Mouse (Mus musculus) hindbrain, embryonic 11.5 days (tissue): Measurements from ENCODE around the gene Lgals3. TPM values are rescaled to one million over a fixed set of nuclear protein-coding genes. Genes with fewer than 3 reads are reported as not detected.

Source experiments
- ATAC-seq: fragments of 200-750 bp; cut with Nextera tagmentation; 2 replicates; pipeline ENCODE4 v1.8.0; 2017; ENCODE audit warnings: mild to moderate bottlenecking, moderate TSS enrichment, moderate library complexity; ENCODE audit not compliant: low FRiP score
- DNase-seq: peaks from one replicate; pipeline ENCODE4 v3.0.0-alpha.2; 2015; ENCODE audit warnings: low spot score
- H3K27ac ChIP-seq: fragments of 300-500 bp; sonication (generic); 2 replicates; pipeline ENCODE4 v1.5.1; 2014; ENCODE audit warnings: mild to moderate bottlenecking, low read depth, low read length
- H3K27me3 ChIP-seq: fragments of 300-500 bp; sonication (generic); 2 replicates; pipeline ENCODE4 v1.6.1; 2014; ENCODE audit warnings: mild to moderate bottlenecking, low read length, moderate library complexity, mixed read lengths; ENCODE audit not compliant: control insufficient read depth, insufficient read depth
- H3K36me3 ChIP-seq: fragments of 300-500 bp; sonication (generic); 2 replicates; pipeline ENCODE4 v1.6.1; 2014; ENCODE audit warnings: mild to moderate bottlenecking, low read length, moderate library complexity, mixed read lengths; ENCODE audit not compliant: control insufficient read depth, insufficient read depth
- H3K4me1 ChIP-seq: fragments of 300-500 bp; sonication (generic); replicated peaks from 2 replicates; pipeline ENCODE4 v1.6.1; 2014; ENCODE audit warnings: low read length, mixed read lengths; ENCODE audit not compliant: control insufficient read depth, insufficient read depth
- H3K4me2 ChIP-seq: fragments of 300-500 bp; sonication (generic); replicated peaks from 2 replicates; pipeline ENCODE4 v1.6.1; 2014; ENCODE audit warnings: mild to moderate bottlenecking, low read depth, low read length
- H3K4me3 ChIP-seq: fragments of 300-500 bp; sonication (generic); 2 replicates; pipeline ENCODE4 v1.5.1; 2014; ENCODE audit warnings: low read depth, low read length
- H3K9ac ChIP-seq: fragments of 300-500 bp; sonication (generic); 2 replicates; pipeline ENCODE4 v1.6.1; 2014; ENCODE audit warnings: low read depth, low read length
- H3K9me3 ChIP-seq: fragments of 300-500 bp; sonication (generic); 2 replicates; pipeline ENCODE4 v1.6.1; 2016; ENCODE audit warnings: low read length; ENCODE audit not compliant: control insufficient read depth
- WGBS: fragments of 180-500 bp; shearing (Covaris S2); extraction: QIAGEN DNeasy Blood & Tissue Kit; methylation state at CpG from one replicate; pipeline ENCODE4 v1.1.7; 2014; 5-methylcytosine and 5-hydroxymethylcytosine counted together
- polyA plus RNA-seq: library from polyadenylated mRNA; unstranded; fragments of >200 nt; fragmentation: Nextera tagmentation; extraction: Ambion mirVana; gene quantifications from 2 replicates; pipeline ENCODE4 v1.2.1, GENCODE M21; 2014

Lgals3 gene
- polyA plus RNA-seq, 1 experiment from 2014 or later, result 1.1 TPM

DNA sequence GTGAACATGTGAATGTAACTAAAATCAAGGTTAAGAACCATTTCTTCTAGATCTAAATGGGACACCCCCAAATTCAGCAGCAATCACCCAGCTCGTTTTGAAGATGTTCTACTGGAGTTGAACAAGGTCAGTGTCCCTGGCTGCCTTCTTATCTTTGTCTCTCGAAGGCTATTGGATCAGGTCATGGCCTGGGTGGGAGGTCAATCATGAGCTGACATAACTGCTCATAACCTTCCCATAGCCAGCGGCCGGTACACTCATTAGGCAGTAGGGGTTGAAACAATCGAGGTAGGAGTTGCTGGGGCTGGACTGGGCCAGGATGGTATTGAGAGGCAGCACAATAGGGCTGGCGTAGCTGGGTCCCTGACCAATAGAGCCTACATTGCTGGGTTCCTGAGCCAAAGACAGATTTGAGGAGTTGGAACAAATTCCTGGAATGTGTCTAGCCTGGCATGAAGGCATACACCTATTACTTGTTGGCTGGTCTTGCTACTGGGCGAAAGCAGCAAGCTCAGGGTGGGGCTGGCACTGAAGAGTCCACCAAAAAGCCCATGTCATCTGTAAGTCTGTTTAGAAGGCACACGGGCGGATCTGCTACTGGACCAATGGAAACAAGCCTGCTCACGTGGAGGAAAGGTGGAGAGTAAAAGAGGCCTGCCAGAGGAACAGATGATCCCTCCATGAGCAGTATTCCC, 27.2 kb upstream of the Lgals3 start:
- DNase-seq (no peak), ATAC-seq (no peak)
- H3K9me3 ChIP-seq, result no peaks in the 10 kb centered on the region
- 86% methylated on average over 10 of the region's 10 CpGs for WGBS
- no peak overlapping the region for H3K27ac ChIP-seq
- H3K36me3 ChIP-seq, result no peaks in the 10 kb centered on the region
- no peak overlapping the region for H3K9ac ChIP-seq
- H3K4me2 ChIP-seq, result no peak overlapping the region
- no peaks in the 10 kb centered on the region for H3K4me1 ChIP-seq
- no peaks in the 10 kb centered on the region for H3K27me3 ChIP-seq
- H3K4me3 ChIP-seq, result no peak overlapping the region

DNA sequence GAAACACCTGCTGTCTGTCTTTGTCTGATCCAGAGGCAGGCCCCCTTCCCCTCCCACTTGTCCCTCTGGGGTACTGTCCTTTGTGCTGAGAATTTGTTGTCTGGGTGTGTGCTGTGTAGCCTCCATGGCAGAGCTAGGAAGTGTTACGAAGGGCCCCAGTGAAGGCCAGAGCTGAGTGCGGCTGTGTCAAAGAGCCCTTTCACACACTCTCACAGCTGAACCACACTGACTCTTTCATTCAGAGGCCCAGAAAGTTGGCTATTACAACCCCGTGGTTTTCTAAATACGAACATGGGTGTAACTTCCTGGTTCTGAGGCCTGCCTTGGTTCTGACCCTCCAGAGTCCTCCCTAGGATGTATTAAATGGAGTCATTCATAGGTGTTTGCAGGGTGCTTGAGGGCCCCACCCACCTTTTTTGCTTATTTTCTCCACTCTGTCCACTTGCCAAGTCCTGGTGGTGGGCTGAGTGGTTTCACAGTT, 25.7 kb upstream of the Lgals3 start:
- no peak for DNase-seq
- no peaks in the 10 kb centered on the region for H3K27me3 ChIP-seq
- H3K4me3 ChIP-seq, result no peak overlapping the region
- H3K27ac ChIP-seq, result no peak overlapping the region
- ATAC-seq, result no peak; the same call in 1 of the 2 replicates
- H3K9ac ChIP-seq, result 0 out of 2 replicates have a peak overlapping the region, but pooled peaks have one; percentile 5
- 68% methylated on average over 4 of the region's 4 CpGs for whole genome bisulfite sequencing
- no peaks in the 10 kb centered on the region for H3K9me3 ChIP-seq
- no peaks in the 10 kb centered on the region for H3K36me3 ChIP-seq
- no peaks in the 10 kb centered on the region for H3K4me1 ChIP-seq
- no peak overlapping the region for H3K4me2 ChIP-seq

DNA sequence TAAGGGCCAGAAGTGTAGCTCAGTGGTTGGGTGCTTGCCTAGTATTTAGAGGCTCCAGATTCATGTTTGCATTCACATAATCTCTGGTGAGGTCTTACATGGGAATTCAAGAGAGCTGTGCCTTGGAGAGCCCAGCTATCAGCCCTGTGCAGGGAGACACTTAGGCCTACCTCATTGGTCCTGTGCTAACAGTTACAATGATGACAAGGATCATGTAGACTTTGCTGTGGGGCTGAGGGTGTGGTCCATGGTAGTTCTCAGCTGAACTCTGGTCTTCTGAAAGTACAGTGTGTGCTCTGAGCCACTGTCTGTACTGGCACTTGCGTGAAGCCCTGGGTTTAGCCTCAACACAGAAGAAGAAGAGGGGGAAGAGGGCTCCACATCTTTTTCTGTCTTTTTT, 20.8 kb upstream of the Lgals3 start:
- DNase-seq, result no peak
- 94% methylated on average over 1 of the region's 1 CpGs for WGBS
- H3K4me1 ChIP-seq, result no peaks in the 10 kb centered on the region
- H3K9ac ChIP-seq, result no peak overlapping the region
- ATAC-seq, result no peak
- no peak overlapping the region for H3K27ac ChIP-seq
- H3K27me3 ChIP-seq, result no peaks in the 10 kb centered on the region
- H3K4me3 ChIP-seq, result no peak overlapping the region
- H3K9me3 ChIP-seq, result no peaks in the 10 kb centered on the region
- no peak overlapping the region for H3K4me2 ChIP-seq
- no peaks in the 10 kb centered on the region for H3K36me3 ChIP-seq

DNA sequence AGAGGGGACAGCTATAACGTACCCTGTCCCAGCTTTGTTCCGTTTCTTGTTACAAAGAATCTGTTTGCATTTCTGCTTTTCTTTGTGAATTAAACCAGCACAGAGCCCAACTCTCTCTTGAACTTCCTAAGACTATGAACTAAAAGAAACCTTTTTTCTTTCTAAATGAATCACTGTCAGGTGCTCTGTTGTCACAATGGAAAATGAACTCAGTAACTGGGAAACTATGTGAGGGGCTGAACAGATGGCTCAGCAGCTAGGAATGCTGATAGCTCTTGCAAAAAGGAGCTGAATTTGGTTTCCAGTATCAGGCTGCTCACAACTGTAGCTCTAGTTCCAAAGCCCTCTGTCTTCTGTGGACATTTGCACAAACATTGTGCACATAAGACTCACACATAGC, 16.6 kb upstream of the Lgals3 start:
- ATAC-seq, result no peak
- Histone ChIP-seq H3K27ac (no peak overlapping the region), H3K36me3 (no peaks in the 10 kb centered on the region), H3K4me3 (no peak overlapping the region), H3K9me3 (no peaks in the 10 kb centered on the region), H3K9ac (no peak overlapping the region), H3K4me2 (no peak overlapping the region), H3K27me3 (no peaks in the 10 kb centered on the region), H3K4me1 (no peaks in the 10 kb centered on the region)
- WGBS, result 87% methylated on average over 2 of the region's 2 CpGs
- DNase-seq, result no peak

DNA sequence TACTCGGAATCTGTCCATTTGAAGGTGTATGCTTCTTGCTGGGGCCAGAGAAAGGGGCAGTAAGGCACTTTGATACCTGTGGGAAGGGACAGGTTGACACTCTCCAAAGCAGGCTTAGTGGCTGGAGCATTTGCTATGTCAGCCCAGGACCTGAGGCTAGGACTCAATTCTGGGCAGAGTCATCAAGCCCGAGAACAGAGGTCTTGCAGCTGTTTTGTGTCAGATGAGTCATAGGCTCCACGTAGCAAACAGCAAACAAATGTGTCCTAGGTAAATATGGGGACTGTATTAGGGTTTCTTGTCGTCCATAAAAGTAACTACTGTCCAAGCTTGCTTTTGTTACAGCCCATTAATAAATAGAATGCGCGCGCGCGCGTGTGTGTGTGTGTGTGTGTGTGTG, 15.3 kb upstream of the Lgals3 start:
- H3K4me2 ChIP-seq, result no peak overlapping the region
- DNase-seq, result no peak
- no peaks in the 10 kb centered on the region for H3K27me3 ChIP-seq
- H3K9me3 ChIP-seq, result no peaks in the 10 kb centered on the region
- ATAC-seq, result no peak
- WGBS, result 89% methylated on average over 10 of the region's 10 CpGs
- no peak overlapping the region for H3K9ac ChIP-seq
- H3K4me1 ChIP-seq, result no peaks in the 10 kb centered on the region
- H3K4me3 ChIP-seq, result no peak overlapping the region
- no peaks in the 10 kb centered on the region for H3K36me3 ChIP-seq
- H3K27ac ChIP-seq, result no peak overlapping the region

DNA sequence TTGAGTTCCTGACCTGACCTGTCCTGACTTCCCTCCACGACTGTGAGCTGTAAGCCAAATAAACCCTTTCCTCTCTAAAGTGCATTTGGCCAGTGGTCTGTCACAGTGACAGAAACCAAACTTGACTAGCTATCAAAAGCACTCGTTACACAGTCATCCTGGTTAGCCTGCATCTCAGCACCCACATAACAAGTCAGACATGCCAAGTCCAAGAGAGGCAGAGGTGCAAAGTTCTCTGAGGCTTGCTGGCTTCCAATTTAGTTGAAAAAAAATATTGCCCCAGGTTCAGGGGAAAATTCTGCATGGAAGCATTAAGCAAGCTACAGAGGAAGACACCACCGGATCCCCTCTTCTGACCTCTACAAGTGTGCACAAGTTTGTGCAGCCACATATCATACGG, 14.3 kb upstream of the Lgals3 start:
- no peak overlapping the region for H3K4me2 ChIP-seq
- WGBS, result 88% methylated on average over 4 of the region's 4 CpGs
- no peak for DNase-seq
- H3K27me3 ChIP-seq, result no peaks in the 10 kb centered on the region
- no peak overlapping the region for H3K4me3 ChIP-seq
- ATAC-seq, result no peak
- no peaks in the 10 kb centered on the region for H3K36me3 ChIP-seq
- no peak overlapping the region for H3K9ac ChIP-seq
- H3K27ac ChIP-seq, result no peak overlapping the region
- H3K4me1 ChIP-seq, result no peaks in the 10 kb centered on the region
- H3K9me3 ChIP-seq, result no peaks in the 10 kb centered on the region

DNA sequence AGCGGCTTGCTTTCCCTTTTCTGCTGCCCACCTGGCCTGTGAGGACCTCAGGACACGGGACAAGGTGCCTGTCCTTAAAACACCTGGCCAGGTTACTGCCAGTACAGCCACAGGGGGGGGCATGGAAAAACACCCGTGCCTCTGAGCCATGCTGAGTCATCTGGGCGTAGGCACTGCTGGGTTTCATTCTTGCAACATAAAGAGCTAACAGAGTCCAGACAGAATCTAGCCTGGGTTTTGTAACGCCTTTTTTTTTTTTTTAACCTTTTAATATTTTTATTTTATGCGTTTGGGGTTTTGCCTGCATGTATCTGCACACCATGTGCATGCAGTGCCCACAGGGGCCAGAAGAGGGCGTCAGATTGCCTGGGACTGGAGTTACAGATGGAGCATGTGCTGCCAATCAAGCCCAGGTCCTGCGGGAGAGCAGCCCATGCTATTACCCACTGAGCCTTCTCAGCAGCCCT, 13.4 kb upstream of the Lgals3 start:
- no peak overlapping the region for H3K4me3 ChIP-seq
- 64% methylated on average over 8 of the region's 8 CpGs for WGBS
- no peaks in the 10 kb centered on the region for H3K9me3 ChIP-seq
- DNase-seq (no peak), ATAC-seq (no peak)
- no peak overlapping the region for H3K27ac ChIP-seq
- H3K9ac ChIP-seq, result no peak overlapping the region
- no peaks in the 10 kb centered on the region for H3K4me1 ChIP-seq
- no peak overlapping the region for H3K4me2 ChIP-seq
- H3K27me3 ChIP-seq, result no peaks in the 10 kb centered on the region
- no peaks in the 10 kb centered on the region for H3K36me3 ChIP-seq

DNA sequence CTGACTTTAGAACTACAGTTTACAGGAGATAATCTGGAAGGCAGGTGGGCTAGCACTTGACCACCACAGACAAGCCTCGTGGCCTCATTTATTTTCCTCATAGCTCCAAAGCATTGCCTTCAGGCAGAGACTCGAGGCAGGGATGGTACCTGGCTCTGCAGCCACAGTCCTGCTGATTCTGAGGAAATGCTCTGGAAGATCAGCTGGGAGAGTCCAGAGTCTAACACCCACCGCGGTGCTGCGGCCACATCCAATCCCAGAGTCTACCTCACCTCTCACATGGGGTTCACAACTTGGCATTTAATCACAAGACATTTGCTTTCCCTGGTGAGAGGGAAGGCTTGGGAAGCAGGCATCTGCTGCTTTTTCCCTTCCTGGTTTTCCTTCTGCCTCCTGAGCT, 12.6 kb upstream of the Lgals3 start:
- Histone ChIP-seq H3K9me3 (no peaks in the 10 kb centered on the region), H3K27me3 (no peaks in the 10 kb centered on the region), H3K27ac (no peak overlapping the region), H3K9ac (no peak overlapping the region), H3K4me2 (no peak overlapping the region), H3K4me1 (no peaks in the 10 kb centered on the region), H3K4me3 (no peak overlapping the region), H3K36me3 (no peaks in the 10 kb centered on the region)
- WGBS, result 81% methylated on average over 5 of the region's 5 CpGs
- no peak for ATAC-seq
- DNase-seq, result no peak

DNA sequence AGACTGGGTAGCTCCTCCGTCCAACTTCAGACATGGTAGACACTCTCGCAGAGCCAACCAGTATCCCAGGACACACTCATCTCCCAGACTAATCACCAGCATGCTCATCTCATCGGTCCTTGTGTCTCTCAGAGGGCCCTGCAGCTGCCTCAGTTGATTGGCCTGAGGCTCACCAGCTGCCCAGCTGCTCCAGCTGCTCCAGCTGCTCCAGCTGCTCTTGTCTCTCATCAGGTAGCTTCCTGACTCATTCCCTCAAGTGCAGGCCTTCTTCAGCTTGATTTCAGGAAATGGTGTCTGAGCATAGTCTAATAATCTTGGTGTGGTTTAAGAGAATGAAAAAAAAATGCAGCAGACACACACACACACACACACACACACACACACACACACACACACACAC, 10.9 kb upstream of the Lgals3 start:
- Histone ChIP-seq H3K4me1 (no peaks in the 10 kb centered on the region), H3K4me3 (no peak overlapping the region), H3K27ac (no peak overlapping the region), H3K4me2 (no peak overlapping the region), H3K27me3 (no peaks in the 10 kb centered on the region), H3K36me3 (no peaks in the 10 kb centered on the region), H3K9me3 (no peaks in the 10 kb centered on the region), H3K9ac (no peak overlapping the region)
- no peak for DNase-seq
- ATAC-seq, result no peak
- 79% methylated on average over 3 of the region's 3 CpGs for WGBS
